Mouse (Mus musculus): ENCODE data around the gene Agtpbp1. TPM values are rescaled to one million over a fixed set of nuclear protein-coding genes. Genes with fewer than 3 reads are reported as not detected.
"Not testable (repeated sequence)": the region's sequence is repeated elsewhere in the genome, so short reads cannot be mapped to it uniquely, and the experiment has no call there.

Agtpbp1 gene
- total RNA-seq, 2 experiments from 2014 or later = 143 to 166 TPM

- intact Hi-C loops (cut with DNase I) = loop anchor here (10.0 kb wide), 1 partner anchor 861 kb away; no protein-coding TSS in a partner anchor
- no peak for DNase-seq (ENCODE audit: low spot score)
Measured at GRCm38 (mm10) chr13:59495839-59496238, 89.2 kb downstream of the Agtpbp1 start.

DNA sequence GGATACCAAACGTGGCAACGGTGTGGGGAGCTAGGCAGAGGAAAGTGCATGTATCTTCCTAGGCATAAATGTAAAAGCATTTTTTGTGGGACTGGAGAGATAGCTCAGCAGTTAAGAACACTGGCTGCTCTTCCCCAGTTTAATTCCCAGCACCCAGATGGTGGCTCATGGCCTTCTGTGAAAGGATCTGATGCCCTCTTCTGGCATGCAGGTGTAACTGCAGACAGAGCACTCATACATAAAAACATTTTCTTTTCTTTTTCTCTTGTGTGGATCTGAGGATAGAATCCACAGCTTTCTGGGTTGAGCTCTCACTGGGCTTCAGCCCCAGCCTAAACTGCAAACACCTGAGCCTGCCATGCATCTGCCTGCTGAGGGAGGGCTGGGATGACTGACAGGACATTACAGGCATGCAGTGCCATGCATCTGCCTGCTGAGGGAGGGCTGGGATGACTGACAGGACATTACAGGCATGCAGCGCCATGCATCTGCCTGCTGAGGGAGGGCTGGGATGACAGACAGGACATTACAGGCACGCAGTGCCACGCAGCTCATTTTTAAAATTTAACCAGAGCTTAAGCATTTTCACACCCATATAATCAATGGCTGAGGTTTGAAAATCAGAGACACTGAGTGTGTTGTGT is 90.3 kb downstream of the Agtpbp1 start:
- no peak for DNase-seq (ENCODE audit: low spot score)

DNA sequence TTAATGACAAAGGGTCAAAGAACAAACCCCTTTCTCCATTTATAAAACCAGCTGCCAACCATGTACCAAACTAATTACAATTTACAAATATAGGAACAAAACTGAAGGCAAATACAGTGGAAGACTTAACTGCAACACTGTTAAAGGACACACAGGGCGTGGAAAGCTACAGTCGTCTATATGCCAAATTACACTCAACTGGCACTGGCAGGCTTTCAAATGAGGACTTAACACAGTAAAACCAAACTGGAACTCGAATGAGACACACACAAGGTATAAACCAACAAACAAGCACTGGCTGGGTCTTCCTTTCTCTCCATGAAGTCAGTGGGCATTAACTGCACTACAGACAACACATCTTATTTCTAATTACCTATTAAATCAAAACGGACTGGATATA is 94.3 kb downstream of the Agtpbp1 start:
- no peak for DNase-seq (ENCODE audit: low spot score)
- intact Hi-C loops (cut with DNase I) = loop anchor here (10.0 kb wide), 1 partner anchor 856 kb away; no protein-coding TSS in a partner anchor

More for the DNA sequence above, 90.3 kb downstream of the Agtpbp1 start:
- intact Hi-C loops (cut with DNase I) = loop anchor here (10.0 kb wide), 1 partner anchor 860 kb away; no protein-coding TSS in a partner anchor

GRCm38 (mm10) chr13:59489143-59489542 is 95.9 kb downstream of the Agtpbp1 start:
- intact Hi-C loops (cut with DNase I) = no loop called here
- no peak for DNase-seq (ENCODE audit: low spot score)

- no peak for DNase-seq (ENCODE audit: low spot score)
- intact Hi-C loops (cut with DNase I) = no loop called here
Measured at GRCm38 (mm10) chr13:59487287-59487686, 97.7 kb downstream of the Agtpbp1 start.

DNA sequence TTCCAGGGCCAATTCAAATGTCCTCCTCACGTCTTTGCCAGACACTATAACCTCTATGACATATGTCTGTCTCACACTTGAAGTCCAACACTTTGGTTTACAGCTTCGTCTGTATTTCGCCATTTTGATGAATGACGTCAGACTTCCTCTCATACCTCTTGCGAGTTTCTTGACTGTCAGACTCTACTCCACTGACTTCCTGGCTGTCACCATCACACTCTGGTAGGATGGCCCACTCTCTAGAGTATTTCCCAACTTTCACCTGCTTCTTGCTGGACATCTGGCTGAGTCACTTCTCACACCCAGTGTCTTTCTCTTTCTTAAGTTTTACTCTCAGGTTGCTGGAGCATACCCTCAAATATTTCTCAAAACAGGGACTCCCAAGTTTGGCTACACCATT is 98.8 kb downstream of the Agtpbp1 start:
- intact Hi-C loops (cut with DNase I) = no loop called here
- DNase-seq (ENCODE audit: low spot score) = no peak

- intact Hi-C loops (cut with DNase I) = no loop called here
- no peak for DNase-seq (ENCODE audit: low spot score)
Measured at GRCm38 (mm10) chr13:59485456-59485855, 99.6 kb downstream of the Agtpbp1 start.

GRCm38 (mm10) chr13:59481484-59481855 is 103.6 kb downstream of the Agtpbp1 start:
- DNase-seq (ENCODE audit: low spot score) = no peak
- intact Hi-C loops (cut with DNase I) = no loop called here

DNA sequence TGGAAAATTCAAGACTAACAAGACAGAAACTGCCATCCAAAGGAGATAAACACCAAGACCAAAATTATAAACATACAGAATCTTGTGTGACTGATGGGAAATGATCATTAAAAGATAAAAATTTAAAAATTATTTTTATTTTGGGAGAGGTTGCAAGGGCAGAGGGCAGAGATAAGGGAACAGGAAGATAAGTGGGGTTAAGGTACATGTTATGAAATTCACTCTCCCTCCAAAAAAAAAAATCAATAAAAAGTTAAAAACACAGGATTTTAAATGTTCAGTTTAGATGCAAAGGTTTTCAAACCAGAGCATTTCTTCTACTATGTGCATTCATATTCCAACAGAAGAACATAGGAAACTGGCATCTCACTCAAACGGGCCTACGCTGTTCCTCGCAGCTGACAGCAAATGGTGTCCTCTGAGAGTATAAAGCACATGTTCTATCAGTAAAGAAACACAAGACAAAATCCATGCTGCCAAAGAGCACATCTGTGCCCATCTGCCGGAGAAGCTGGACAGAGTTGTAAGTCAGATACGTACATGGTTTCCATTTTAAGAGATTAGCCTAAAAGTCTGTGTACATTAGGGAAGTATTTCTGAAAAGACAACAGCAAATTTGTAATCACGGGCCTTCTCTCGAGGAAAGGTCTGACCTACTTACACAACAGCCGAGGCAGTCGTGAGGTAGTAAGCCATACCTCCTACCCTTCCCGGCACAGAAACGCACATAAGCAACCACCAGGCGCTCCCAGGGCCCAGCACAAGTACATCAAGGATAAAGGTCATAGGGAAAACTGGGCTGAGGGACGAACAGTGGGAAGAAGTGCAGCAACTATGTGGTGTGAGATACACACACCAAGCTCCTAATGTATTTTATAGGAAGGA is 104.2 kb downstream of the Agtpbp1 start:
- intact Hi-C loops (cut with DNase I) = no loop called here
- DNase-seq (ENCODE audit: low spot score) = no peak

GRCm38 (mm10) chr13:59477928-59478327 is 107.1 kb downstream of the Agtpbp1 start:
- intact Hi-C loops (cut with DNase I); DNase-seq (ENCODE audit: low spot score): not testable (repeated sequence)

DNA sequence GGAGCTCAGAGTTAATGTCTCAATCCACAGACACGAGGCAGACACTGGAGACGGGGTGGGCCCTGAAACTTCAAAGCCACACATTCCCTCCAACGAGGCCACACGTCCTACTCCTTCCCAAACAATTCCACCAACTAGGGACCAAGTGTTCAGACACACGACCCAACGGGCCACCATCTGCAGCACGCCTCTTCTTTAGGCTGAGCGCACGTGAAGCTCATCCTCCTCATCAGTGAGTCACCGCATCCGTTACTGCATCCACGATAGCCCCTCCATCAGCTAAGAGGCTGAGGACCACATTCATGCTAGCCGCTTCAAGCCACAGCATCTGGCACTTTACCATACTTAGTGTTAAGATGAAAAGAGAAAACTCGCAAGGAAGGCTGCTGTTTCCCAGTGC is 107.6 kb downstream of the Agtpbp1 start:
- intact Hi-C loops (cut with DNase I) = no loop called here
- no peak for DNase-seq (ENCODE audit: low spot score)

GRCm38 (mm10) chr13:59474973-59475372 is 110.1 kb downstream of the Agtpbp1 start:
- intact Hi-C loops (cut with DNase I) = no loop called here
- DNase-seq (ENCODE audit: low spot score) = no peak

GRCm38 (mm10) chr13:59473341-59473740 is 111.7 kb downstream of the Agtpbp1 start:
- no peak for DNase-seq (ENCODE audit: low spot score)
- intact Hi-C loops (cut with DNase I) = no loop called here

DNA sequence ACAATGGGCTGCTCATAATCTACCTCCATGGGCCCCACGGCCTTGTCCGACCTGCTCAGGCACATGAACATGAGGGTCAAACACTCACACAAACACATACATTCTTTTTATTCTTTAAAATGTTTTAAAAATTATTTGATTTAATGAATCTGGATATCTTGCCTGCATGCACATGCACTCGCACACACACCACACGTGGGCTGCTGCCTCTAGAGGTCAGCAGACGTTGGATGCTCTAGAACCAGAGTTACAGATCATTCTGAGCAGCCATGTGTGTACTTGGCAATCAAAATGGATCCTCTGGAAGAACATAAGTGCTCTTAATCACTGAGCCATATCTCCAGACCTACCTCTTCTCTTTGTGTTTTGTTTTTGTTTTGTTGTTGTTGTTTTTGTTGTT is 112.8 kb downstream of the Agtpbp1 start:
- no peak for DNase-seq (ENCODE audit: low spot score)
- intact Hi-C loops (cut with DNase I) = no loop called here

DNA sequence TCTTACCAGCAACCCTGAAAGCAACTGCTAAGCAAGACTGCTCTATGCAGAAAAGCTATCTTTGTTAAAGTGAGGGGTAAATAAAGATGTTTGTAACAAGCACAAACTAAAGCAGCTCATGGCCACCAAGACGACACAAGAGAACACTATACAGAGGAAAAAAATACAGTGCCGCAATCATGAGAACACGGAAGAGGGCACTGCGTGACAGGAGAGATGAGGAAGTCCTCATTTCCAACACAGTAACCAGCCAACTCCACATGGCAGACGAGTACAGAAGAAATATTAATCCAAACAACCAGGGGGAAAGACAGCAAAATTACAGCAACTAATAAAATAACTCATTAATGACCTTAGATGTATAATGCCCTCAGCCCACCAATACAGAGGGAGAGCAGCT is 115.3 kb downstream of the Agtpbp1 start:
- intact Hi-C loops (cut with DNase I) = no loop called here

DNA sequence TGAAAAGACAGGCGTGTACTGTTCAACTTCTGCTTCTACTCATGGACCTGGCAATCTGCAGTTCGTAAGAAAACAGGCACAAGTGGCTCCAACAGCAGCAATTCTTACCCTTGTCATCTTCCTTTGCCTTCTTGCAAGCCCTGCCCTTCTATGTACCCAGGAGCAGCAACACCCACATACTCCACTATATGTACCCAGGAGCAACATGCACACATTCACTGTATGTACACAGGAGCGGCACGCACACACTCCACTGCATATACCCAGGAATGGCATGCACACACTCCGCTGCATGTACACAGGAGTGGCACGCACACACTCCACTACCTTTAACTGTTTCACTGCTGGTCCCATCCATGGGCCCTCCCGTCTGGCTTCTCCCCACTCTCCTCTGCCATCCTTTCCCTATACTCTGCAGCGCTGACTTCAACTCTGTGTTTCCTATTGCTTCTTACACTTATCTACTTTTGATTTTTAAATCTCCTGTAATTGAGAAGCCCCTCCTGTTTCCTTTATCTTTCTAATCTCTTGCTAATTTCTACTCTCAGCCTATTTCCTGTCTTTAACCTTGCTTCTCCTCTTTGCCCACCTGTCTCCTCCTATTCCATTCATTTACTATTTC is 116.7 kb downstream of the Agtpbp1 start:
- DNase-seq (ENCODE audit: low spot score) = no peak
- intact Hi-C loops (cut with DNase I) = no loop called here

More for the DNA sequence above, 115.3 kb downstream of the Agtpbp1 start:
- no peak for DNase-seq (ENCODE audit: low spot score)

GRCm38 (mm10) chr13:59467591-59467990 is 117.4 kb downstream of the Agtpbp1 start:
- intact Hi-C loops (cut with DNase I) = no loop called here
- peak; percentile 62 for DNase-seq (ENCODE audit: low spot score)

- DNase-seq (ENCODE audit: low spot score) = no peak
- intact Hi-C loops (cut with DNase I) = no loop called here
Measured at GRCm38 (mm10) chr13:59460958-59461357, 124.1 kb downstream of the Agtpbp1 start.

GRCm38 (mm10) chr13:59456203-59456602 is 128.8 kb downstream of the Agtpbp1 start:
- intact Hi-C loops (cut with DNase I) = no loop called here
- DNase-seq (ENCODE audit: low spot score) = no peak

DNA sequence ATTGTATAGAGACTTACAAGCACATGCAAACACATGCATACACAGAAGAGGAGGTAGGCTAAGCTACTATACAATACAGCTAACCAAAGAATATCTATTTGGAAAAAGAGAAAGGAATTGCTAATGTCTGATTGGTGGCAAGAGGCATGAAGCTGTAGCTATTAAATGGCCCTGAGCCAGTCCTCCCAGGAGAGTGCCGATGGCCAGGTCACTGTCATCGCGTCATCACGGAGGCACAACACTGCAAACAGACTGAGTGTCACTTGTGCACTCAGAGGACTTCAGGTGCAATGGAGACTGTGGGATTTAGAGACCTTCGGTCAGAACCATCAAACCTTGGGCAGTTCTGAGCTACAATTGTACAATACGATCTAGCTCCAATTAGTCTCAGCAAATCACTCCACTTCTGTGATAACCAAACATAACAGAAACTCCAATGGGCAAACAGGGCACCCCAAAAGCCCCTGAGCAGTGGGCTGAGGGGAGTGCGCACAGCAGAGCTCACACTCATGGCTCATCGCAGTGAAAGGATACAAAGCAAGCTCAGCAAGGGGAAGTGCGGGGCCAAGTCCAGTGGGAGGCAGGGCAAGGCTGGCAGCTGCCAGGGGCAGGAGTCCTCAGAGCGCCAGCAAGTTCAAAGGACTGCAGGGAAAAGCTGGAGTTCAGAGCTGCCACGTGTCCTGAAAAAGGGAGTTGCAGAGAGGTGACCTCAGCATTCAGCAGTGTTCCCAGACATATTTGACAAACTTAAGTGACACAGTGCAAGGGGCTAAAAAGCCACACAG is 130.8 kb downstream of the Agtpbp1 start:
- intact Hi-C loops (cut with DNase I) = no loop called here
- no peak for DNase-seq (ENCODE audit: low spot score)

Measured in heart, postnatal 25 days (tissue).